In genomic region chr19:59404766-59405165, GRCm38 (mm10) we compare ENCODE assay signal across 27 mouse cellular contexts. TPM values are rescaled to one million over a fixed set of nuclear protein-coding genes. Genes with fewer than 3 reads are reported as not detected.
DNase-seq lines count a peak whose midpoint lies in the region; ATAC-seq and TF ChIP-seq lines count a peak whose summit lies in the region.
"Had no signal": no experiment of that assay in that cellular context is flagged by ENCODE, and none has a peak within 500 bp of the region (broad histone marks: within the 10 kb centered on the region; RNA-seq: fewer than 3 reads in every experiment).

No protein-coding gene starts in this region.

- H3K36me3 ChIP-seq in G1E (replicated peaks) = peaks cover 16% of the 10 kb centered on the region
- H3K36me3 ChIP-seq: embryonic facial prominence, embryonic 13.5 days; embryonic facial prominence, embryonic 15.5 days; forebrain, embryonic 10.5 days; forebrain, embryonic 12.5 days had no signal

- H3K4me1 ChIP-seq in G1E (ENCODE audit: insufficient read depth, low read depth, low read length) = peaks cover 98% of the 10 kb centered on the region
- H3K4me1 ChIP-seq: embryonic facial prominence, embryonic 15.5 days had no signal

- no peak for TF ChIP-seq CTCF in G1E (IDR thresholded peaks at IDR 0.05; ENCODE audit: low read depth, low read length)

- DNase-seq in G1E (ENCODE audit: low spot score) (no peak), liver (no peak)
- DNase-seq in layer of hippocampus, postnatal 25 days (ENCODE audit: extremely low spot score in 1 of 2, low spot score in 1 of 2) = no peak
- no peak for DNase-seq in layer of hippocampus, adult 8-10 months (ENCODE audit: low spot score in 2 of 2)
- DNase-seq: adrenal gland, adult 8-10 months; adrenal gland, postnatal 14 days; adrenal gland, postnatal 36 days; B cell, adult 2 months; cerebellum, adult 11-12 months; cerebellum, adult 2 months; cerebellum, adult 9-10 months; cerebellum, postnatal 10 days; cerebellum, postnatal 25 days; embryo, embryonic 11 days had no signal

- ATAC-seq in G1E (ENCODE audit: extremely low read depth, insufficient number of reproducible peaks, low FRiP score, poor library complexity, severe bottlenecking) = peak; percentile 62
- ATAC-seq in common myeloid progenitor, adult 5-6 weeks (replicated peaks; ENCODE audit: low read depth, poor library complexity, severe bottlenecking) = peak; percentile 36; the same call in 1 of the 2 replicates
- ATAC-seq in megakaryocyte-erythroid progenitor cell, adult 5-6 weeks (replicated peaks; ENCODE audit: low FRiP score, low TSS enrichment, poor library complexity, severe bottlenecking) = peak; percentile 43
- ATAC-seq: activated CD4-positive, CD25-positive, alpha-beta regulatory T cell, adult 4 months; CD4-positive, CD25-positive, alpha-beta regulatory T cell, adult 4 months; forebrain, embryonic 14.5 days; forebrain, embryonic 16.5 days; Patski had no signal

- no peaks in the 10 kb centered on the region for H3K9me3 ChIP-seq in G1E (replicated peaks)
- H3K9me3 ChIP-seq: embryonic facial prominence, embryonic 13.5 days; embryonic facial prominence, embryonic 15.5 days; forebrain, embryonic 10.5 days; forebrain, embryonic 12.5 days had no signal

- H3K27me3 ChIP-seq in G1E (ENCODE audit: insufficient read depth, low read length) = peaks cover 9% of the 10 kb centered on the region; the same call in 1 of the 2 replicates
- H3K27me3 ChIP-seq: Patski had no signal

- H3K4me3 ChIP-seq in G1E (ENCODE audit: low read depth, low read length) = peak overlapping the region; percentile 67
- H3K4me3 ChIP-seq: embryonic facial prominence, embryonic 13.5 days; embryonic facial prominence, embryonic 15.5 days; erythroblast, embryonic 14.5 days; forebrain, embryonic 10.5 days; forebrain, embryonic 12.5 days had no signal

RNA-seq across cellular contexts. Expression of gene Emx2, which starts 53.4 kb away (rescaled TPM):
- total RNA-seq in G1E (2014; fragmentation: Nextera tagmentation) (4.7 TPM in 1 of 2 replicates, not detected in the other), G1E (2017) (0.23 TPM in 1 of 2 replicates, not detected in the other)
- not detected in 2 replicates for polyA plus RNA-seq in G1E (2012)
- not detected in 2 replicates for total RNA-seq in common myeloid progenitor, adult 5-6 weeks (2017)
- not detected in 2 replicates for total RNA-seq in megakaryocyte-erythroid progenitor cell, adult 5-6 weeks (2014; fragmentation: Nextera tagmentation)
- total RNA-seq in megakaryocyte-erythroid progenitor cell, adult 5-6 weeks (2017) = not detected in 2 replicates
- 10 to 100 TPM; 24.1 to 26.7 TPM for total RNA-seq in layer of hippocampus, postnatal 25 days (2021)
- 10 to 100 TPM; 17.4 to 25.8 (median 21.9) TPM for total RNA-seq in layer of hippocampus, adult 8-10 months (2022)
- total RNA-seq: adrenal gland, postnatal 14 days; CH12.LX had no signal
- polyA plus RNA-seq: activated CD4-positive, CD25-positive, alpha-beta regulatory T cell, adult 4 months; CD4-positive, CD25-positive, alpha-beta regulatory T cell, adult 4 months; erythroblast, embryonic 14.5 days had no signal

RNA-seq across cellular contexts. Expression of gene Pdzd8, which starts 59.2 kb away (rescaled TPM):
- total RNA-seq in G1E (2014; fragmentation: Nextera tagmentation) (81.6 and 85.5 TPM in 2 replicates), G1E (2017) (35.1 and 40.0 TPM in 2 replicates)
- polyA plus RNA-seq in G1E (2012) = 15.1 and 17.4 TPM in 2 replicates
- 48.7 and 59.1 TPM in 2 replicates for total RNA-seq in common myeloid progenitor, adult 5-6 weeks (2017)
- 31.9 and 35.1 TPM in 2 replicates for total RNA-seq in megakaryocyte-erythroid progenitor cell, adult 5-6 weeks (2014; fragmentation: Nextera tagmentation)
- total RNA-seq in megakaryocyte-erythroid progenitor cell, adult 5-6 weeks (2017) = 35.5 and 41.3 TPM in 2 replicates
- 10 to 100 TPM; 50.0 to 52.6 TPM for total RNA-seq in layer of hippocampus, postnatal 25 days (2021)
- 10 to 100 TPM; 44.8 to 51.3 (median 50.1) TPM for total RNA-seq in layer of hippocampus, adult 8-10 months (2022)
